Mouse (Mus musculus) retina, postnatal 7 days (tissue): ENCODE measurements around the gene Napsa.

Experiments used
- DNase-seq: peaks from one replicate; pipeline ENCODE4 v3.0.0-alpha.2; 2012; ENCODE audit warnings: low read depth, low spot score

Gene Napsa

GRCm38 (mm10) chr7:44572213-44572701 is at the start of gene Napsa:
TSS of gene Napsa (plus strand) at chr7:44572380.
- no peak for DNase-seq

GRCm38 (mm10) chr7:44523056-44523455 is 49.1 kb upstream of the Napsa start:
- no peak for DNase-seq

- DNase-seq, result no peak
These were observed 47.7 kb upstream of the Napsa start, which contains the start of gene Mybpc2 for GRCm38 (mm10) chr7:44524502-44524901. TSS of gene Mybpc2 (minus strand) at chr7:44524656.

- no peak for DNase-seq
These were observed 46.9 kb upstream of the Napsa start for GRCm38 (mm10) chr7:44525126-44525832.

GRCm38 (mm10) chr7:44526414-44527154 is 45.6 kb upstream of the Napsa start:
- DNase-seq, result no peak

GRCm38 (mm10) chr7:44527483-44528398 is 44.4 kb upstream of the Napsa start:
- DNase-seq, result peak; percentile 65

GRCm38 (mm10) chr7:44529518-44529917 is 42.7 kb upstream of the Napsa start:
- no peak for DNase-seq

- DNase-seq, result no peak
These were observed 41.7 kb upstream of the Napsa start for GRCm38 (mm10) chr7:44530507-44530906.

GRCm38 (mm10) chr7:44531207-44531606 is 41.0 kb upstream of the Napsa start:
- DNase-seq, result no peak

GRCm38 (mm10) chr7:44531946-44532732 is 40.0 kb upstream of the Napsa start, which contains the start of gene Spib:
TSS of gene Spib (minus strand) at chr7:44532071.
- DNase-seq, result no peak

- no peak for DNase-seq
These were observed 39.0 kb upstream of the Napsa start for GRCm38 (mm10) chr7:44532918-44533745.

- DNase-seq, result no peak
These were observed 38.5 kb upstream of the Napsa start for GRCm38 (mm10) chr7:44533746-44534045.

GRCm38 (mm10) chr7:44534242-44534641 is 37.9 kb upstream of the Napsa start:
- no peak for DNase-seq

GRCm38 (mm10) chr7:44534656-44535441 is 37.3 kb upstream of the Napsa start:
- DNase-seq, result no peak

- DNase-seq, result no peak
These were observed 36.3 kb upstream of the Napsa start for GRCm38 (mm10) chr7:44535657-44536589.

GRCm38 (mm10) chr7:44536590-44536968 is 35.6 kb upstream of the Napsa start:
- no peak for DNase-seq

GRCm38 (mm10) chr7:44537009-44537408 is 35.2 kb upstream of the Napsa start:
- DNase-seq, result no peak

- no peak for DNase-seq
These were observed 34.7 kb upstream of the Napsa start for GRCm38 (mm10) chr7:44537496-44537895.
